Mouse (Mus musculus): ENCODE measurements around the gene Sik1. TPM values are rescaled to one million over a fixed set of nuclear protein-coding genes. Genes with fewer than 3 reads are reported as not detected.
"Not testable (repeated sequence)": the region's sequence is repeated elsewhere in the genome, so short reads cannot be mapped to it uniquely, and the experiment has no call there.

Sik1 gene
- total RNA-seq, 2 experiments from 2014 or later: 13.4 to 58.6 TPM

GRCm38 (mm10) chr17:31891858-31892257 lies 36.3 kb upstream of the Sik1 start:
- intact Hi-C loops (cut with DNase I): loop anchor here (5.0 kb wide), 1 partner anchor 35 kb away; the partner anchor contains the start of gene Sik1
- H3K27ac ChIP-seq: peak overlapping the region; percentile 66
- peak; percentile 18 for DNase-seq
- TF ChIP-seq CTCF (IDR thresholded peaks at IDR 0.05): no peak
- no peak overlapping the region for H3K4me3 ChIP-seq

GRCm38 (mm10) chr17:31890311-31890951 lies 34.8 kb upstream of the Sik1 start:
- TF ChIP-seq CTCF (IDR thresholded peaks at IDR 0.05): no peak
- Histone ChIP-seq H3K4me3 (no peak overlapping the region), H3K27ac (no peak overlapping the region)
- DNase-seq: peak; percentile 10
- intact Hi-C loops (cut with DNase I): loop anchor here (5.0 kb wide), 1 partner anchor 33 kb away; the partner anchor contains the start of gene Sik1

GRCm38 (mm10) chr17:31889446-31890201 lies 34.0 kb upstream of the Sik1 start:
- peak; percentile 13 for DNase-seq
- intact Hi-C loops (cut with DNase I): loop anchor here (5.0 kb wide), 1 partner anchor 32 kb away; the partner anchor contains the start of gene Sik1

GRCm38 (mm10) chr17:31888540-31888939 lies 32.9 kb upstream of the Sik1 start:
- DNase-seq: peak; percentile 24
- Histone ChIP-seq H3K27ac (no peak overlapping the region), H3K4me3 (no peak overlapping the region)
- no peak for TF ChIP-seq CTCF (IDR thresholded peaks at IDR 0.05)
- intact Hi-C loops (cut with DNase I): no loop called here

More at GRCm38 (mm10) chr17:31889446-31890201, 34.0 kb upstream of the Sik1 start:
- TF ChIP-seq CTCF (IDR thresholded peaks at IDR 0.05): no peak
- H3K27ac ChIP-seq: no peak overlapping the region
- no peak overlapping the region for H3K4me3 ChIP-seq

- H3K27ac ChIP-seq; H3K4me3 ChIP-seq; DNase-seq; intact Hi-C loops (cut with DNase I): not testable (repeated sequence)
Observed at GRCm38 (mm10) chr17:31884676-31885075, 29.1 kb upstream of the Sik1 start.

- DNase-seq: peak; percentile 63
- TF ChIP-seq CTCF (IDR thresholded peaks at IDR 0.05): no peak
- Histone ChIP-seq H3K27ac (no peak overlapping the region), H3K4me3 (no peak overlapping the region)
- intact Hi-C loops (cut with DNase I): no loop called here
Observed at GRCm38 (mm10) chr17:31879406-31879805, 23.8 kb upstream of the Sik1 start.

GRCm38 (mm10) chr17:31877650-31878141 lies 22.1 kb upstream of the Sik1 start:
- no peak for TF ChIP-seq CTCF (IDR thresholded peaks at IDR 0.05)
- peak; percentile 41 for DNase-seq
- intact Hi-C loops (cut with DNase I): no loop called here
- no peak overlapping the region for H3K4me3 ChIP-seq
- H3K27ac ChIP-seq: peak overlapping the region; percentile 61

GRCm38 (mm10) chr17:31877181-31877581 lies 21.6 kb upstream of the Sik1 start:
- peak overlapping the region; percentile 61; the same call in 1 of the 2 replicates for H3K27ac ChIP-seq
- H3K4me3 ChIP-seq: no peak overlapping the region
- intact Hi-C loops (cut with DNase I): no loop called here
- DNase-seq: peak; percentile 22
- no peak for TF ChIP-seq CTCF (IDR thresholded peaks at IDR 0.05)

- Histone ChIP-seq H3K27ac (no peak overlapping the region), H3K4me3 (no peak overlapping the region)
- no peak for TF ChIP-seq CTCF (IDR thresholded peaks at IDR 0.05)
- intact Hi-C loops (cut with DNase I): no loop called here
- peak; percentile 13 for DNase-seq
Observed at GRCm38 (mm10) chr17:31876775-31877174, 21.2 kb upstream of the Sik1 start.

GRCm38 (mm10) chr17:31875326-31875930 lies 19.8 kb upstream of the Sik1 start:
- intact Hi-C loops (cut with DNase I): no loop called here
- H3K27ac ChIP-seq: no peak overlapping the region; the same call in 1 of the 2 replicates
- peak; percentile 10 for DNase-seq
- no peak overlapping the region for H3K4me3 ChIP-seq
- TF ChIP-seq CTCF (IDR thresholded peaks at IDR 0.05): no peak

GRCm38 (mm10) chr17:31874691-31875090 lies 19.1 kb upstream of the Sik1 start:
- DNase-seq: peak; percentile 9
- intact Hi-C loops (cut with DNase I): no loop called here
- H3K4me3 ChIP-seq: no peak overlapping the region
- H3K27ac ChIP-seq: peak overlapping the region; percentile 65; the same call in 1 of the 2 replicates
- no peak for TF ChIP-seq CTCF (IDR thresholded peaks at IDR 0.05)

- intact Hi-C loops (cut with DNase I): no loop called here
- H3K27ac ChIP-seq: peak overlapping the region; percentile 65
- no peak for TF ChIP-seq CTCF (IDR thresholded peaks at IDR 0.05)
- DNase-seq: peak; percentile 72
- no peak overlapping the region for H3K4me3 ChIP-seq
Observed at GRCm38 (mm10) chr17:31873973-31874372, 18.4 kb upstream of the Sik1 start.

All from gastrocnemius, adult 2 months (tissue).